Mouse (Mus musculus) G1E-ER4 (cell line): ENCODE results near the gene Ift20. TPM values are rescaled to one million over a fixed set of nuclear protein-coding genes. Genes with fewer than 3 reads are reported as not detected.

Experiments
- GATA1 ChIP-seq: IDR thresholded peaks from one replicate; pipeline ENCODE4 v1.8.0; 2012; ENCODE audit warnings: low read length, inconsistent platforms
- polyA plus RNA-seq: library from polyadenylated mRNA; stranded (reverse); fragments of >175 nt; gene quantifications from 2 replicates; pipeline ENCODE4 v1.2.3, GENCODE M21; 2012

The Ift20 gene
- polyA plus RNA-seq, 1 experiment = 37.8 TPM

- TF ChIP-seq GATA1 = no peak
These were observed 22.9 kb upstream of the Ift20 start for GRCm38 (mm10) chr11:78513106-78513790.

GRCm38 (mm10) chr11:78515549-78516325 is 20.4 kb upstream of the Ift20 start:
- TF ChIP-seq GATA1 = no peak

GRCm38 (mm10) chr11:78518931-78519330 is 17.2 kb upstream of the Ift20 start:
- TF ChIP-seq GATA1 = no peak

GRCm38 (mm10) chr11:78521880-78522279 is 14.3 kb upstream of the Ift20 start:
- TF ChIP-seq GATA1 = no peak

- no peak for TF ChIP-seq GATA1
These were observed 13.6 kb upstream of the Ift20 start for GRCm38 (mm10) chr11:78522481-78522997.

GRCm38 (mm10) chr11:78523241-78523955 is 12.8 kb upstream of the Ift20 start:
- no peak for TF ChIP-seq GATA1

- TF ChIP-seq GATA1 = no peak
These were observed 11.3 kb upstream of the Ift20 start for GRCm38 (mm10) chr11:78524838-78525237.

GRCm38 (mm10) chr11:78528714-78529113 is 7.4 kb upstream of the Ift20 start:
- no peak for TF ChIP-seq GATA1

GRCm38 (mm10) chr11:78530001-78530400 is 6.2 kb upstream of the Ift20 start:
- no peak for TF ChIP-seq GATA1

GRCm38 (mm10) chr11:78531046-78531445 is 5.1 kb upstream of the Ift20 start:
- no peak for TF ChIP-seq GATA1

- no peak for TF ChIP-seq GATA1
These were observed 1.6 kb upstream of the Ift20 start for GRCm38 (mm10) chr11:78534516-78534915.

- TF ChIP-seq GATA1 = no peak
These were observed 633 bp upstream of the Ift20 start for GRCm38 (mm10) chr11:78535376-78536079.

- no peak for TF ChIP-seq GATA1
These were observed 526 bp downstream of the Ift20 start for GRCm38 (mm10) chr11:78536690-78537084.

GRCm38 (mm10) chr11:78540358-78540757 is 4.2 kb downstream of the Ift20 start:
- TF ChIP-seq GATA1 = no peak

- TF ChIP-seq GATA1 = no peak
These were observed 8.4 kb downstream of the Ift20 start for GRCm38 (mm10) chr11:78544449-78545111.
